Mouse (Mus musculus) thymus, postnatal 36 days (tissue): ENCODE results near the gene Pop7.

Experiments used
- DNase-seq, 2 experiments: peaks; one replicate each; pipeline ENCODE4 v3.0.0; 2022; ENCODE audit warnings: mixed read lengths in 2 of 2

The Pop7 gene

GRCm38 (mm10) chr5:137501709-137502666 lies at the start of gene Pop7:
Pop7 (minus strand) TSS chr5:137502518.
- DNase-seq = peak; percentile 100

- peak in 1 of 2 experiments; percentile 24 for DNase-seq
Measured at GRCm38 (mm10) chr5:137551119-137551518, 48.8 kb upstream of the Pop7 start.

- DNase-seq = no peak
Measured at GRCm38 (mm10) chr5:137549840-137550239, 47.5 kb upstream of the Pop7 start.

- DNase-seq = no peak
Measured at GRCm38 (mm10) chr5:137545596-137545995, 43.3 kb upstream of the Pop7 start.

GRCm38 (mm10) chr5:137544926-137545325 lies 42.6 kb upstream of the Pop7 start:
- no peak for DNase-seq

GRCm38 (mm10) chr5:137541768-137542540 lies 39.6 kb upstream of the Pop7 start:
- no peak for DNase-seq

GRCm38 (mm10) chr5:137540991-137541390 lies 38.7 kb upstream of the Pop7 start:
- no peak for DNase-seq

GRCm38 (mm10) chr5:137539291-137539801 lies 37.0 kb upstream of the Pop7 start:
- DNase-seq = no peak

- DNase-seq = no peak
Measured at GRCm38 (mm10) chr5:137537461-137537860, 35.1 kb upstream of the Pop7 start.

- DNase-seq = no peak
Measured at GRCm38 (mm10) chr5:137535318-137535717, 33.0 kb upstream of the Pop7 start.

GRCm38 (mm10) chr5:137534762-137535161 lies 32.4 kb upstream of the Pop7 start:
- DNase-seq = no peak

- DNase-seq = peak; percentile 97 to 98
Measured at GRCm38 (mm10) chr5:137533117-137533827, 31.0 kb upstream of the Pop7 start, which contains the start of the genes Epo and Gnb2. Epo (minus strand) TSS chr5:137533242. Gnb2 (minus strand) TSS chr5:137533510.

GRCm38 (mm10) chr5:137532808-137533116 lies 30.4 kb upstream of the Pop7 start:
- DNase-seq = no peak

- peak in 1 of 2 experiments; percentile 58 for DNase-seq
Measured at GRCm38 (mm10) chr5:137532131-137532807, 30.0 kb upstream of the Pop7 start.

GRCm38 (mm10) chr5:137531414-137532130 lies 29.3 kb upstream of the Pop7 start:
- DNase-seq = peak; percentile 58 to 82

- DNase-seq = peak; percentile 53 to 63
Measured at GRCm38 (mm10) chr5:137530588-137531413, 28.5 kb upstream of the Pop7 start.

- DNase-seq = no peak
Measured at GRCm38 (mm10) chr5:137530075-137530474, 27.8 kb upstream of the Pop7 start.

- no peak for DNase-seq
Measured at GRCm38 (mm10) chr5:137529221-137529995, 27.1 kb upstream of the Pop7 start.

- DNase-seq = peak in 1 of 2 experiments; percentile 32
Measured at GRCm38 (mm10) chr5:137528247-137528968, 26.1 kb upstream of the Pop7 start.
